Mouse (Mus musculus): ENCODE measurements around the gene Hist1h2bf.
A peak's percentile ranks its signal among the peaks of the same experiment; 100 is the strongest.
"Not testable (repeated sequence)": the region's sequence is repeated elsewhere in the genome, so short reads cannot be mapped to it uniquely, and the experiment has no call there.

Gene Hist1h2bf

GRCm38 (mm10) chr13:23542999-23543607, 30.9 kb downstream of the Hist1h2bf start, which contains the start of gene Hist1h2bh:
Gene Hist1h2bh (minus strand): TSS chr13:23543392.
- DNase-seq = peak; percentile 42 to 53

GRCm38 (mm10) chr13:23542225-23542980, 31.6 kb downstream of the Hist1h2bf start:
- DNase-seq = not testable (repeated sequence)

- no peak for DNase-seq
Measured at GRCm38 (mm10) chr13:23541497-23541896, 32.5 kb downstream of the Hist1h2bf start.

GRCm38 (mm10) chr13:23539821-23540220, 34.2 kb downstream of the Hist1h2bf start:
- DNase-seq = not testable (repeated sequence)

GRCm38 (mm10) chr13:23538249-23538648, 35.7 kb downstream of the Hist1h2bf start:
- DNase-seq = no peak

GRCm38 (mm10) chr13:23537006-23537710, 36.8 kb downstream of the Hist1h2bf start:
- DNase-seq = no peak

GRCm38 (mm10) chr13:23536076-23536822, 37.7 kb downstream of the Hist1h2bf start:
- no peak for DNase-seq

- DNase-seq = peak; percentile 64 to 78
Measured at GRCm38 (mm10) chr13:23535137-23536075, 38.6 kb downstream of the Hist1h2bf start, which contains the start of gene Hist1h3g. Gene Hist1h3g (plus strand): TSS chr13:23535422.

GRCm38 (mm10) chr13:23534368-23535131, 39.4 kb downstream of the Hist1h2bf start:
- no peak for DNase-seq

- peak in 1 of 2 experiments; percentile 24 for DNase-seq
Measured at GRCm38 (mm10) chr13:23533560-23534367, 40.2 kb downstream of the Hist1h2bf start, which contains the start of gene Hist1h2af. Gene Hist1h2af (plus strand): TSS chr13:23533906.

- DNase-seq = no peak
Measured at GRCm38 (mm10) chr13:23532262-23533075, 41.5 kb downstream of the Hist1h2bf start.

- DNase-seq = peak; percentile 91 to 93
Measured at GRCm38 (mm10) chr13:23530901-23531875, 42.8 kb downstream of the Hist1h2bf start, which contains the start of gene Hist1h4h. Gene Hist1h4h (plus strand): TSS chr13:23531050.

- DNase-seq = peak; percentile 42 to 64
Measured at GRCm38 (mm10) chr13:23530181-23530900, 43.7 kb downstream of the Hist1h2bf start.

GRCm38 (mm10) chr13:23529480-23530165, 44.4 kb downstream of the Hist1h2bf start:
- DNase-seq = no peak

GRCm38 (mm10) chr13:23529005-23529404, 45.0 kb downstream of the Hist1h2bf start:
- DNase-seq = no peak

- DNase-seq = peak; percentile 73 to 84
Measured at GRCm38 (mm10) chr13:23526312-23526711, 47.7 kb downstream of the Hist1h2bf start.
